Mouse (Mus musculus) CD4-positive, CD25-positive, alpha-beta regulatory T cell (primary cell): ENCODE measurements around the gene Snrpn. TPM values are rescaled to one million over a fixed set of nuclear protein-coding genes. Genes with fewer than 3 reads are reported as not detected.

ENCODE experiments used
- polyA plus RNA-seq: library from polyadenylated mRNA; unstranded; fragments of 100-300 nt; shearing (Covaris generic); gene quantifications from one replicate; pipeline ENCODE4 v1.2.1, GENCODE M21; 2017

Snrpn gene
- 0.97 TPM for polyA plus RNA-seq

GRCm38 (mm10) chr7:60139742-60140480 is at the start of gene Snrpn:
Gene Snrpn, minus strand, starts transcription at chr7:60140219.

GRCm38 (mm10) chr7:60004606-60005330 is 135.3 kb downstream of the Snrpn start, which contains the start of the genes Snurf and Gm38393:
Gene Snurf, minus strand, starts transcription at chr7:60005049.
Gene Gm38393, minus strand, starts transcription at chr7:60005064.

Other genes starting within 250 kb of the Snrpn start
- gene Snurf, start 135.2 kb downstream of the Snrpn start, polyA plus RNA-seq, result 2.0 TPM
- 0.12 TPM for gene Gm38393, start 135.2 kb downstream of the Snrpn start, polyA plus RNA-seq